Mouse (Mus musculus) granulocyte monocyte progenitor cell, adult 5-6 weeks (primary cell): ENCODE results near the gene 4931423N10Rik. TPM values are rescaled to one million over a fixed set of nuclear protein-coding genes. Genes with fewer than 3 reads are reported as not detected.
"Not testable (repeated sequence)": the region's sequence is repeated elsewhere in the genome, so short reads cannot be mapped to it uniquely, and the experiment has no call there.

ENCODE experiments used
- ATAC-seq: replicated peaks from 2 replicates; pipeline ENCODE4 v1.8.0; 2016; ENCODE audit warnings: mild to moderate bottlenecking, moderate TSS enrichment, inconsistent platforms; ENCODE audit not compliant: poor library complexity, severe bottlenecking
- total RNA-seq, 2 experiments: library from RNA; stranded (forward) in 1 of 2; stranded (reverse) in 1 of 2; fragments of 200-712, 200-1000 nt in 1 of 2; fragments of >200 nt in 1 of 2; fragmentation: Nextera tagmentation in 1 of 2; gene quantifications; 2 replicates each; pipeline ENCODE4 v1.2.3; 2014 to 2017

4931423N10Rik gene
- total RNA-seq (2014; fragmentation: Nextera tagmentation) (not detected in 2 replicates), total RNA-seq (2017) (not detected in 2 replicates)

- ATAC-seq = no peak
Observed at GRCm38 (mm10) chr2:23207070-23207526, at the start of gene 4931423N10Rik. 4931423N10Rik (plus strand) TSS chr2:23207476.

GRCm38 (mm10) chr2:23172305-23172704, 35.0 kb upstream of the 4931423N10Rik start:
- ATAC-seq = peak; percentile 59

- ATAC-seq = no peak
Observed at GRCm38 (mm10) chr2:23194366-23194765, 12.9 kb upstream of the 4931423N10Rik start.

GRCm38 (mm10) chr2:23201034-23201433, 6.2 kb upstream of the 4931423N10Rik start:
- ATAC-seq = no peak

DNA sequence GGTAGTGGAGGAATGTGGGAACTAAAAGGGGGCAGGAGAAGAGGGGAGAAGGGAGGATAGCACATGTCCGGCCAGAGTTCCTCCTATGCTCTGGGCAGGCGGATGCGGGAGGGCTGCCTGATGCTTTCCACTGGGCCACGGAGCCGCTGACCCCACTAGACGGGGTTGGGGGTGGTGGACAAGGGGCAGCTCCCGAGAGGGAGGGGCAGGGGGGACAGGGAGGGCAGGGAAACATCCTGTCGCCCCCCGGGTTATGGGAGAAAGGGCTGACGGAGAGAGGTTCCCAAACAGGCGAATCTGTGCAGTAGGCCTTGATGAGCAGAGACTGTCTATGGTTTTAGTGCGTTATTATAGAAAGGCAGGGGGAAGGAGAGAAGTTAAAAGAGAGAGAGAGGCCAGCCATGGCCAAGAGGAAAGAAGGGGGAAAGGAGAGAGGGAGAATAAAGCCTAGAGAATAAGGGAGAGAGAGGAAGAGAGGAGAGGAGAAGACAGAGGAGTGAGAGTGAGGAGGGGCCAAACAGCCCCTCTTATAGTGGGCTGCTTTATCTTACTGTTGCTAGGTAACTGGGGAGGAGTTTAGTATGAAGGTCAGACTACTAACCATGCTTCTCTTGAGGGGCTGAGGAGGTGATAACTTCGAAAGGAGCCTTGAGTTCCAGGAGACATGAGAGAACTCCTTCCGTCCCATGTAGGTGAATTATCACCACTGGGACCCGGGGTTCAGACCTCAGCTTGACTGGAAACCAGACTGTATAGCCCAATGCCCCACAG, 4.2 kb upstream of the 4931423N10Rik start:
- ATAC-seq = no peak

GRCm38 (mm10) chr2:23213661-23214060, 6.4 kb downstream of the 4931423N10Rik start:
- no peak for ATAC-seq

- ATAC-seq = no peak
Observed at GRCm38 (mm10) chr2:23225199-23225598, 17.9 kb downstream of the 4931423N10Rik start.

- ATAC-seq = peak; percentile 63
Observed at GRCm38 (mm10) chr2:23228463-23228862, 21.2 kb downstream of the 4931423N10Rik start.

GRCm38 (mm10) chr2:23234065-23234773, 26.9 kb downstream of the 4931423N10Rik start:
- ATAC-seq = no peak; the same call in 1 of the 2 replicates

DNA sequence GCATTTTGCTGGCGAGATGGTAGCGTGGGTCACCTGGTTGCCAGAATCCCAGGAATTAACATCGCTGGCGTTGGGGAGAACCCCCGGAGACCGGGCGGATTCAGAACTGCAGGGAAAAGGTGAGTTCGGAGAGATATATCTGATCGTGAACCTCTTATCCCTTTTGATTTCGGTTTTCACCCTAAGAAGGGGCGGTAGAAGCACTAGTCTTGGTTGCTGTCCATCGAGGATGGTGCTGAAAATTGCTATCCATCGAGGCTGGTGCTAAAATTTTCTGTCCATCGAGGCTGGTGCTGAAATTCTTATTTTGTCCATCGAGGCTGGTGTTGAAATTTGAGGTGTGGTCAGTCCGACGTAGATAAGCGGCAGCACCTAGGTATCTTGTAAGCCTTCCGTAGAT, 83.7 kb downstream of the 4931423N10Rik start:
- not testable (repeated sequence) for ATAC-seq

DNA sequence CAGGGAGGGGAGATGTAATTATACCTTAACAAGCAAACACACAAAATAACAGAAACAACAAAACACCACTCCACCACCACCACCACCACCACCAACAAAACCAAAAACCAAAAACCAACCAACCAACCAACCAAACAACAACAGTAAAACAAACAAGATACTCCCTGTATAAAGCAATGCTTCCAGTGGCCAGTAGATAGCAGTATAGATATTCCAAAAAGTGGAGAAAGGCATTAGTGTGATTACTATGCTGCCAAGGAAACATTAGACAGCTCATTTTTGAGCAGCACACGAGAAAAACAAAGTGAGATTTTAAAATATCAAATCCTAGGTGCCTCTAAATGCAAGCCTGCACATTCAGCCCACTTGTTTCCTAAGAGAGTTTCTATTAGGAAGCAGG, 107.6 kb downstream of the 4931423N10Rik start:
- ATAC-seq = no peak

Other genes starting within 250 kb of the 4931423N10Rik start
- gene Abi1, start 167.2 kb upstream of the 4931423N10Rik start, total RNA-seq (2014; fragmentation: Nextera tagmentation) = 64.4 and 103 TPM in 2 replicates
- gene Abi1, start 167.2 kb upstream of the 4931423N10Rik start, total RNA-seq (2017) = 88.9 and 110 TPM in 2 replicates
- gene Acbd5, start 139.3 kb upstream of the 4931423N10Rik start, total RNA-seq (2014; fragmentation: Nextera tagmentation) = 15.9 and 34.7 TPM in 2 replicates
- 22.6 and 40.2 TPM in 2 replicates for gene Acbd5, start 139.3 kb upstream of the 4931423N10Rik start, total RNA-seq (2017)
- 5.7 and 8.8 TPM in 2 replicates for gene Mastl, start 51.5 kb upstream of the 4931423N10Rik start, total RNA-seq (2014; fragmentation: Nextera tagmentation)
- 9.4 and 11.9 TPM in 2 replicates for gene Mastl, start 51.5 kb upstream of the 4931423N10Rik start, total RNA-seq (2017)
- 69.8 and 71.5 TPM in 2 replicates for gene Yme1l1, start 51.1 kb upstream of the 4931423N10Rik start, total RNA-seq (2014; fragmentation: Nextera tagmentation)
- gene Yme1l1, start 51.1 kb upstream of the 4931423N10Rik start, total RNA-seq (2017) = 91.9 and 108 TPM in 2 replicates
- gene Nxph2, start 113.8 kb downstream of the 4931423N10Rik start, total RNA-seq (2014; fragmentation: Nextera tagmentation) = not detected in 2 replicates
- gene Nxph2, start 113.8 kb downstream of the 4931423N10Rik start, total RNA-seq (2017) = not detected in 2 replicates